ENCODE assay signal across 23 mouse cellular contexts in the genomic region with DNA sequence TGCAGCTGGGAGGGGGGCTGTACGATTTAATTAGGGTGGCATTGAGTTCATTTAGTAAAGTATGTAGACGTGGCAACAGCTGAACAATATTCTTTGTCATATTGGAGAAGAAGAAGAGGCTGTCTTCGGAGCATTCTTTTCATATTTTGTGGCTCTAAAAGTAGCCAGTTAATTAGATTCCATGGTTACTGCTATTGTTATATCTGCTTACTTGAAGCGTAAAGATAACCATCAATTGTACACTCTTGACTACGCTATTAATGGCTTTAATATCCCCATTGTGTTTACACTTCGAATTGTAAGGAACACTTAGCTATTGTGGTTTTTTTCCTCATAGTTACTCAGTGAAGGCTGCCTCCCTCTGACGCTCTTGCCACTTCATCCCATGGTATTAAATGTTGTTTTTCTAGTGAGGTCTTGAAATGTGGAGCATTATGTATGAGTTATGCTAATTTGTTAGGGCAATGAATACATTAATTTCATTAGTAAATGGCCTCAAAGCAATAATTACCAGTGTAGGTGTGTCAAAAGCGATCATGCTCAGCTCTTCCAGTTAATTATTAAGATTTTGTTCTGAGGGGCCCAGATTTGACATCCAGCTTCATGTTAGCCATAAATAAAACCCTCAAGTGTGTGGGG.
A peak's percentile ranks its signal among the peaks of the same experiment; 100 is the strongest.
DNase-seq lines count a peak whose midpoint lies in the region; ATAC-seq and TF ChIP-seq lines count a peak whose summit lies in the region.
"Had no signal": no experiment of that assay in that cellular context is flagged by ENCODE, and none has a peak within 500 bp of the region (broad histone marks: within the 10 kb centered on the region; RNA-seq: fewer than 3 reads in every experiment).

No protein-coding gene starts in this region.

- no peak overlapping the region for H3K9ac ChIP-seq in forebrain, embryonic 12.5 days
- H3K9ac ChIP-seq in forebrain, embryonic 15.5 days (replicated peaks), result no peak overlapping the region
- H3K9ac ChIP-seq in limb, embryonic 13.5 days, result no peak overlapping the region
- no peak overlapping the region for H3K9ac ChIP-seq in midbrain, embryonic 14.5 days (replicated peaks; ENCODE audit: low read length)
- no peak overlapping the region for H3K9ac ChIP-seq in midbrain, postnatal 0 days (replicated peaks; ENCODE audit: low read length, poor library complexity, severe bottlenecking)
- H3K9ac ChIP-seq: embryonic facial prominence, embryonic 15.5 days; heart, embryonic 13.5 days; hindbrain, embryonic 15.5 days had no signal

- no peaks in the 10 kb centered on the region for H3K36me3 ChIP-seq in forebrain, embryonic 12.5 days (replicated peaks)
- no peaks in the 10 kb centered on the region for H3K36me3 ChIP-seq in forebrain, embryonic 15.5 days
- no peaks in the 10 kb centered on the region for H3K36me3 ChIP-seq in limb, embryonic 13.5 days
- no peaks in the 10 kb centered on the region for H3K36me3 ChIP-seq in limb, embryonic 10.5 days
- H3K36me3 ChIP-seq in midbrain, embryonic 14.5 days (ENCODE audit: control insufficient read depth, insufficient read depth, low read length), result no peaks in the 10 kb centered on the region
- H3K36me3 ChIP-seq in midbrain, postnatal 0 days (ENCODE audit: insufficient read depth, low read length), result no peaks in the 10 kb centered on the region
- H3K36me3 ChIP-seq: embryonic facial prominence, embryonic 15.5 days; forebrain, embryonic 10.5 days; G1E; heart, embryonic 13.5 days; hindbrain, embryonic 15.5 days had no signal

- H3K27me3 ChIP-seq in forebrain, embryonic 12.5 days, result no peaks in the 10 kb centered on the region
- H3K27me3 ChIP-seq in forebrain, embryonic 15.5 days, result no peaks in the 10 kb centered on the region
- H3K27me3 ChIP-seq in limb, embryonic 13.5 days, result peaks cover 2% of the 10 kb centered on the region; the same call in 1 of the 2 replicates
- no peaks in the 10 kb centered on the region for H3K27me3 ChIP-seq in limb, embryonic 10.5 days (ENCODE audit: low read depth, poor library complexity, severe bottlenecking)
- no peaks in the 10 kb centered on the region for H3K27me3 ChIP-seq in midbrain, embryonic 14.5 days (ENCODE audit: control insufficient read depth, insufficient read depth, low read length)
- H3K27me3 ChIP-seq in midbrain, postnatal 0 days (ENCODE audit: insufficient read depth, low read length), result no peaks in the 10 kb centered on the region
- H3K27me3 ChIP-seq: embryonic facial prominence, embryonic 15.5 days; heart, embryonic 13.5 days; hindbrain, embryonic 15.5 days had no signal

- ATAC-seq in forebrain, embryonic 12.5 days (ENCODE audit: low FRiP score), result 0 out of 2 replicates have a peak, but pooled peaks have one; percentile 41
- no peak; the same call in 1 of the 2 replicates for ATAC-seq in forebrain, embryonic 15.5 days (replicated peaks)
- ATAC-seq in limb, embryonic 13.5 days (ENCODE audit: low FRiP score, low read depth), result no peak
- ATAC-seq in midbrain, embryonic 14.5 days (ENCODE audit: low FRiP score, low TSS enrichment), result no peak
- ATAC-seq in midbrain, postnatal 0 days (ENCODE audit: low FRiP score), result no peak
- ATAC-seq: activated CD4-positive, CD25-positive, alpha-beta regulatory T cell, adult 4 months; CD4-positive, CD25-positive, alpha-beta regulatory T cell, adult 4 months had no signal

- no peak overlapping the region for H3K4me3 ChIP-seq in forebrain, embryonic 12.5 days (replicated peaks)
- H3K4me3 ChIP-seq in forebrain, embryonic 15.5 days, result no peak overlapping the region
- H3K4me3 ChIP-seq in limb, embryonic 13.5 days, result no peak overlapping the region
- H3K4me3 ChIP-seq in limb, embryonic 10.5 days, result no peak overlapping the region
- no peak overlapping the region for H3K4me3 ChIP-seq in midbrain, embryonic 14.5 days (replicated peaks; ENCODE audit: low read depth, low read length)
- no peak overlapping the region for H3K4me3 ChIP-seq in midbrain, postnatal 0 days (ENCODE audit: low read depth, low read length)
- H3K4me3 ChIP-seq: embryonic facial prominence, embryonic 15.5 days; erythroblast, embryonic 14.5 days; forebrain, embryonic 10.5 days; heart, embryonic 13.5 days; hindbrain, embryonic 15.5 days had no signal

- H3K9me3 ChIP-seq in forebrain, embryonic 12.5 days, result no peaks in the 10 kb centered on the region
- no peaks in the 10 kb centered on the region for H3K9me3 ChIP-seq in forebrain, embryonic 15.5 days
- H3K9me3 ChIP-seq in limb, embryonic 13.5 days, result no peaks in the 10 kb centered on the region
- no peaks in the 10 kb centered on the region for H3K9me3 ChIP-seq in limb, embryonic 10.5 days (replicated peaks)
- no peaks in the 10 kb centered on the region for H3K9me3 ChIP-seq in midbrain, embryonic 14.5 days (ENCODE audit: control insufficient read depth, low read length)
- H3K9me3 ChIP-seq in midbrain, postnatal 0 days (ENCODE audit: low read length), result no peaks in the 10 kb centered on the region
- H3K9me3 ChIP-seq: embryonic facial prominence, embryonic 15.5 days; forebrain, embryonic 10.5 days; heart, embryonic 13.5 days; hindbrain, embryonic 15.5 days had no signal

- H3K4me1 ChIP-seq in forebrain, embryonic 12.5 days, result peaks cover 11% of the 10 kb centered on the region
- H3K4me1 ChIP-seq in forebrain, embryonic 15.5 days, result peaks cover 14% of the 10 kb centered on the region; the same call in 1 of the 2 replicates
- peaks cover 6% of the 10 kb centered on the region; the same call in 1 of the 2 replicates for H3K4me1 ChIP-seq in limb, embryonic 13.5 days
- H3K4me1 ChIP-seq in limb, embryonic 10.5 days, result peaks cover 29% of the 10 kb centered on the region
- H3K4me1 ChIP-seq in midbrain, embryonic 14.5 days (ENCODE audit: control insufficient read depth, insufficient read depth, low read length), result no peaks in the 10 kb centered on the region
- H3K4me1 ChIP-seq in midbrain, postnatal 0 days (ENCODE audit: insufficient read depth, low read length), result no peaks in the 10 kb centered on the region; the same call in 1 of the 2 replicates
- H3K4me1 ChIP-seq: embryonic facial prominence, embryonic 15.5 days; heart, embryonic 13.5 days; hindbrain, embryonic 15.5 days had no signal

- H3K4me2 ChIP-seq in forebrain, embryonic 12.5 days, result no peak overlapping the region
- H3K4me2 ChIP-seq in forebrain, embryonic 15.5 days (replicated peaks), result no peak overlapping the region
- no peak overlapping the region for H3K4me2 ChIP-seq in limb, embryonic 13.5 days (replicated peaks)
- no peak overlapping the region for H3K4me2 ChIP-seq in midbrain, embryonic 14.5 days (ENCODE audit: low read length)
- H3K4me2 ChIP-seq in midbrain, postnatal 0 days (ENCODE audit: low read depth, low read length, poor library complexity, severe bottlenecking), result no peak overlapping the region
- H3K4me2 ChIP-seq: embryonic facial prominence, embryonic 15.5 days; heart, embryonic 13.5 days; hindbrain, embryonic 15.5 days had no signal

- 25% methylated on average over 8 of the region's 8 CpGs for WGBS in forebrain, embryonic 12.5 days
- WGBS in forebrain, embryonic 15.5 days, result 14% methylated on average over 8 of the region's 8 CpGs
- WGBS in limb, embryonic 13.5 days, result 55% methylated on average over 8 of the region's 8 CpGs
- WGBS in limb, embryonic 10.5 days, result 83% methylated on average over 8 of the region's 8 CpGs
- 48% methylated on average over 8 of the region's 8 CpGs for WGBS in midbrain, embryonic 14.5 days
- WGBS in midbrain, postnatal 0 days, result 51% methylated on average over 8 of the region's 8 CpGs

- no peak for DNase-seq in limb, embryonic 10.5 days (ENCODE audit: low spot score)
- DNase-seq in midbrain, embryonic 14.5 days, result peak; percentile 30
- DNase-seq in midbrain, postnatal 0 days (ENCODE audit: low spot score), result no peak
- DNase-seq in retina, postnatal 1 day, result peak; percentile 71
- no peak for DNase-seq in gastrocnemius, postnatal 36 days
- DNase-seq: adrenal gland, postnatal 14 days; B cell, adult 2 months; cerebellum, adult 2 months; cerebellum, postnatal 10 days; embryo, embryonic 11 days; gastrocnemius, postnatal 14 days; heart, postnatal 36 days had no signal

- H3K27ac ChIP-seq in forebrain, embryonic 12.5 days, result no peak overlapping the region
- H3K27ac ChIP-seq in forebrain, embryonic 15.5 days (replicated peaks), result no peak overlapping the region
- 0 out of 2 replicates have a peak overlapping the region, but pooled peaks have one; percentile 6 for H3K27ac ChIP-seq in limb, embryonic 13.5 days
- H3K27ac ChIP-seq in limb, embryonic 10.5 days, result no peak overlapping the region
- H3K27ac ChIP-seq in midbrain, embryonic 14.5 days (replicated peaks; ENCODE audit: low read depth, low read length), result no peak overlapping the region
- no peak overlapping the region for H3K27ac ChIP-seq in midbrain, postnatal 0 days (ENCODE audit: low read depth, low read length)
- H3K27ac ChIP-seq: embryonic facial prominence, embryonic 15.5 days; forebrain, embryonic 10.5 days; heart, embryonic 13.5 days; hindbrain, embryonic 15.5 days had no signal

- intact Hi-C loops in gastrocnemius, postnatal 36 days (cut with DNase I), result no loop called here

- TF ChIP-seq CTCF in midbrain, postnatal 0 days (IDR thresholded peaks at IDR 0.05), result no peak

Comparison
In these comparisons a context has a peak if more than half of its experiments do, and no peak if none do; other contexts are left out.
1. DNase-seq: peak in midbrain, embryonic 14.5 days (single experiment) and retina, postnatal 1 day (single experiment); none in limb, embryonic 10.5 days (single experiment), midbrain, postnatal 0 days (single experiment) and gastrocnemius, postnatal 36 days (0 of 2).